Mouse (Mus musculus) hematopoietic stem cell, adult 5-6 weeks (primary cell): ENCODE data around the gene Gstp2. TPM values are rescaled to one million over a fixed set of nuclear protein-coding genes. Genes with fewer than 3 reads are reported as not detected.
"Not testable (repeated sequence)": the region's sequence is repeated elsewhere in the genome, so short reads cannot be mapped to it uniquely, and the experiment has no call there.

Experiments used
- ATAC-seq, 2 experiments: fragments of 125-278 bp in 1 of 2; replicated peaks in 1 of 2; 2 replicates each; pipeline ENCODE4 v1.8.0; 2016 to 2017; ENCODE audit warnings: inconsistent platforms in 2 of 2, mild to moderate bottlenecking in 2 of 2, moderate number of reproducible peaks in 2 of 2, low read depth in 1 of 2, moderate TSS enrichment in 1 of 2; ENCODE audit not compliant: low FRiP score in 2 of 2, poor library complexity in 2 of 2, severe bottlenecking in 2 of 2, insufficient read depth in 1 of 2, low TSS enrichment in 1 of 2
- total RNA-seq: library from RNA; stranded (forward); fragments of 172-1452, 232-1000 nt; gene quantifications from 2 replicates; pipeline ENCODE4 v1.2.3, GENCODE M21; 2017

Gstp2 gene
- total RNA-seq, 1 experiment from 2014 or later = not detected

DNA sequence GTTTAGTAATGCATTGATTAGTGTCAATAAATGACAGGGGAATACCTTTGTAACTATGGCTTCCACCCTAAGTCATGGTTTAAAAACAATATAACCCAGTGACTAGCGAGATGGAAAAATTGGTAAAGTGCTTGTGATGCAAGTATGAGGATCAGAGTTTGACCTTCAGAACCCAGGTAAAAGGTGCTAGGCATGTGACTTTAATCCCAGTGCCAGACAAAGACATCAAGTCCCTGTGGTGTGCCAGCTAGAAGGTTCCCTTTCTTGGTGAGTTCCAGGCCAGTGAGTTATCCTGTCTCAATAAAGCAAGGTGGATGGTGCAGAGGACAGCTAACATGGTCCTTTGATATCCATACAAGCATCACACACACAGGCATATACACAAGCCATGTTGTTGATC, 29.7 kb upstream of the Gstp2 start:
- no peak for ATAC-seq

DNA sequence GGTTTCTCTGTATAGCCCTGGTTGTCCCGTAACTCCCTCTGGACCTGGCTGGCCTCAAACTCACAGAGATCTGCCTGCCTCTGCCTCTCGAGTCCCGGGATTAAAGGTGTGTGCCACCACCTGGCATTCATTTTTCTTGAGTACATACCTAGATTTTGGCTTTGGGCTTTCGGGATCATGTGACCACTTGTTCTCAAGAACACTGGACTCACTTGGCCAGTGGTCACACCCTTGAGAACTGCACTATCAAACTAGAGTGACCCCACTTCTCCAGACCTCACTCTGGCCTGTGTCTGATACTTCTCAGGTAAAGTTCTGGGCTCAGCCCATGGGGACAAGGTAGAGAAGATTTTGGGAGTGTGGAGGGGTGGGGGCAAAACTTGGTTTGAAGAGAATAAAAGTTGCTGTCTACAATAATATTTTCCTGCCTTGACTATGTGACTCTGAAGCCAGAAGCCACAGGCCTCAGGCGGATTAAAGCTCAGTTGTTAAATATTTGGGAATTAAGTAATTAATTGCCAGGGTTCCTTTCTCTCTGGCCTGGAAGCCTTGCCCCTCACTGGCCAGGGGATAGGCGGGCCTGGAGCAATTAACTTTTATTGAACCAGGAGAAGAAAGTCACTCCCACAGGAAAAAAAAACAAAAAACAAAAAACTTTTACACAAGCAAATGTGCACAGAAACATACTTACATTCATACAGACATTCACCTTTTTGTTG, 27.0 kb upstream of the Gstp2 start:
- no peak for ATAC-seq

DNA sequence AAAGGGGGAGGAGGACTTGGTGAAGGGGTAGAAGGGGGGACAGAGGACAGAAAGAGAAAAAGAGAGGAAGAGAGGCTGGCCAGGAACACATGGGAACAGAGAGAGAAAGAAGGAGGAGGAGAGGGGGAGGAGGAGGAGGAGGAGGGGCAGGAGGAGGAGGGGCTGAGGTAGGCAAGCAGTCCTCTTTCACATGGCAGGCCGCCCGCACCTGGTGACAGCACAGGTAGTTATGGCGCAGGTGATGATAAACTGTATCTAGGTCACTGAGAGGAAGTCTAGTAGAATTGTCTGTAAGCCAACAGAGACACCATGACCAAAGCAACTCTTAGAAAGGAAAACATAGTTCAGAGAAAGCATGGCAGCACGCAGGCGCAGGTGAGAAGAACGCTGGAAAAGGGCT, 25.6 kb upstream of the Gstp2 start:
- no peak for ATAC-seq

DNA sequence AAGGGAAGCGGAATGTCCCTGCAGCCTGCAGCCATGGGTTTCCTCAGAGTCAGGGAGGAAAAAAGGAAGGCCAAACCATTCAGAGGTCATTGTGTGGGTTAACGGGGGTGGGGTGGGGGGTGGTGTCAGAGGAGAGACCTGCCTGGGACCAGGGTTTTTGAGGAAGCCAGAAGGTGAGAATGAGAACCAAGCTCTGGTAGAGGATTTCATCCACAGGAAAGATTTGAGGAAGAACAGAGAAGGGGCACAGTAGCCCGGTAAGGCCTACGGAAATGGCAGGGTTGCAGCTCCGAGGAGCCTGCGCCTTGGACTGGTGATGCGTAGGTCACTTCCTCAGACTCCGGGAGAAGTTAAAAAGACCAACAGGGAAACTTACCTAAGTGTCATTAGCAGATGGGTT, 24.9 kb upstream of the Gstp2 start:
- peak; percentile 59 to 91 for ATAC-seq

DNA sequence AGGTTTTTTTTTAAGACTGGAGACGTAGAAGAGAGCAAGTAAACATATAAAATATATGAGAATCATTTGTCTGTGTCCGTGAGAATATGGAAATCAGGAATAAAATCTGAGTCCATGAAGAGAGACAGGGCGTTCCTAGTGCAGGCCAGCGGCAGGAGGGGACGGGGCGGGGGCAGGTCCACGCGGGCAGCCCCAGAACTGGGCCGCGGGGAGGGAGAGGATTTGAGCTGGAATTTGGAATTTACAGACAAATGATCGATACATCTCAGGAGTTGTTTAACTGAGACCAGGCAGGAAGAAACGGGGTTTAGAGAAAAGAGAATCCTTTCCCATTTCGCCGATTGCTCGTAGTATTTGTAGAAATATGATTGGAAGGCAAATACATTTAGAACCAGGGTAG, 24.5 kb upstream of the Gstp2 start:
- no peak for ATAC-seq

DNA sequence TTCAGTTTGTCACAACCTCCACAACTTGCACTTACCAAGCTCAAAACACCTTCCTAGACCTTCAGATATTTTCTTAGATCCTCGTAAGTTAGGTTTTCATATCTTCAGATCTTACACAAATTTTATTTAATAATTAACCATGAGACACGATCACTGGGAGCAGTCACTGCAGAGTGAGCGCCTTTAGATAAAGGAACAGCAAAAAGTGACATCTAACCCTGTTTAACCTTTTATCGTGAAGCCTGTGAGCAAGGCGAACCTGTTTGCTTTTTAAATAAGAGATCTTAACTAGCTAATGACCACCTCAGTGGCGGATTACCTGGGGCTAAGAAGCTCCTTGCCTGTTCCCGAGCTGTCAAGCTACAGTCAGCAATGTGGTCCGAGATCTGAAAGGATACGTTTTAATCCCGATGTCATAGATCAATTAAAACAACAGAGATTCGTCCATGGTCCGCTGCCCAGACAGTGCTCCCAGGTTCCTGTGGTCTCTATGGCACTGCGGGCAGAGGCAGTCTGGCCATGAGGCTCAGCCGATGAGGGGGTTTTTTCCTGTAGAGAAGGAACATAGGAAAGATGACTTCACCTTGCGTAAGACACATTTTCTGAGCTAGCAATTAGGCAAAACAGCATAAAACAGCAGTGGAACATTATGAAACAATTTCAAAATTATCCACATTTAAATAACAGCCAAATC, 23.0 kb upstream of the Gstp2 start:
- no peak for ATAC-seq

DNA sequence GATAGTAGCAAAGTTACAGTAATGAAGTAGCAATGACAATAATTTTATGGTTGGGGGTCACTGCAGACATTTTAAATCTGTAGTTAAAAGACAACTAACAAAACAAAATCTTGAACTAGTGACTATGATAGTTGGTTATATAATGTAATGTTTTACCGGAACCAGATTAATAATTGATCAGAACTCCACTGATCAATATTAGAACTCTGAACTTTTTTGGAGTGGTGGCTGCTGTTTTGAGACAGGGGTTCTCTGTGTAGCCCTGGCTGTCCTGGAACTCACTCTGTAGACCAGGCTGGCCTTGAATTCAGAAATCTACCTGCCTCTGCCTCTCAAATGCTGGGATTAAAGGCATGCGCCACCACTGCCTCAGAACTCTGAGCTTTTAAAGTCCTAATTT, 22.4 kb upstream of the Gstp2 start:
- ATAC-seq = not testable (repeated sequence)

DNA sequence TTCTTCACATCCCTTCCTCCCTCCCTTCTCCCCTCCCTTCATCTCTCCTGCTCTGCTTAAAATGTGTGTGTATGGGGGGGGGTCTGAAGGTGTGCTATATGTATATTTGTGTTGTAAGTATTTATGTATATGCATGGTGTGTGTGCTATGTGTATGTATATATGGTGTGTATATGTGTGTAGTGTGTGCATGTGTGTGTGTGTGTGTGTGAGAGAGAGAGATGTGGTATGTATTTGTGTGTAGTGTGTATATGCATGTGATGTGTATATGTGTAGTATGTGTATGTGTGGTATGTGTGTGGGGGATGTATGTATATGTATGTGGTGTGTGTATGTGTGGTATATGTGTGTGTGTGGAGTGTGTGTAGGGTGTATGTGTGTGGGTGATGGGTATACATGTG, 21.1 kb upstream of the Gstp2 start:
- no peak for ATAC-seq

DNA sequence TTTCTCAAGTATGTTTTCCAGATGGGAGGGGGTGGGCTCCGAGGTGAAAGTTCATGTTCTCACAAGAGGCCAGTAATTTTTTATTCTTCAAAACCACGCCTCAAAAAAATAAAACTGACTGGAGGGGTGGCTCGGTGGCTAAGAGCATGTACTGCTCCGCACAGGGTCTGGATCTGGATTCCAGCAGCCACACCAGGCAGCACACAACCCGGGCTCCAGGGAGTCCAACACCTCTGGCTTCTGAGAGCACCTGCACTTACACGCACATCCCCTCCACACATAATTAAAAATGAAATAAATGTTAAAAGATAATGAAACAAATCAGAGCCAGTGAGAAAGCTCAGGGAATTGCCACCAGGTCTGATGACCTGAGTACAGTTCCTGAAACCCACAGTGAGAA, 20.5 kb upstream of the Gstp2 start:
- ATAC-seq = no peak

DNA sequence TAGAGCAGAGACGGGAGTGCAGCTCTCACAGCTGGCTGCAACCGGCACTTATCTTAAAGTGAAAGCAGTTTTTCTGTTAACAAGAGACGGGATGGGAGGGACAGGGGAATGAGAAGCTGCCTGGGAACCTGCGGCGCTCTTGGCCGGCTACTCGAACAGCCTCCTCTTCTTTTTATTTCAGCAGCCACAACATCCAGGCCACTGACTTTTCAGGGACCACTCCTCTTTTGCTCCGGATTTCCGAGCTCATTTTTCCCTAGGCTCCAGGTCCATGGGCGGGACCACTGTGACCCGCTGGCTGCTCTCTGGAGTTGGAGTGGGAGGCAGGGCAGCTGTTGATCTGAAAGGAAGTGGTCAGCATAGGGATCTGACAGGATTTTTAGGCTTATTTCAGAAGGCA, 18.7 kb upstream of the Gstp2 start:
- ATAC-seq = not testable (repeated sequence)

DNA sequence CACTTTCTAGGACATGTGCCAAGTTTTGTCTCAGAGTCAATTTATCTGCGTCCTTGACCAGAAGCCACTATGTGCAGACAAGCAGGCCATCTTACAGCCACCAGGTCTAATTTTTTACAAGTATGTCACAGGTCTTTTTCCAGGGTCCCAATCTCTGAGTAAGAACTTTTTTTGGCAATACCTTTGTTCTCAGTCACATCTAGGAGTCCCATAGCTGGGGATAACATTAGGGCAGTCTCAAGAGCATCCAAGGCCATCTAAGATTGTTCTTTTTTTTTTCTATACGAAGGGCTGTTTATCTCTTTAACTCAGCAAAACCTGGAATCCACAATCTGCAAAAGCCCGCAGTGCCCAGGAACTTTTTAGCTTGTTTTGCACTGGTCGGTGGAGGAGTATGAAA, 17.5 kb upstream of the Gstp2 start:
- ATAC-seq = not testable (repeated sequence)

DNA sequence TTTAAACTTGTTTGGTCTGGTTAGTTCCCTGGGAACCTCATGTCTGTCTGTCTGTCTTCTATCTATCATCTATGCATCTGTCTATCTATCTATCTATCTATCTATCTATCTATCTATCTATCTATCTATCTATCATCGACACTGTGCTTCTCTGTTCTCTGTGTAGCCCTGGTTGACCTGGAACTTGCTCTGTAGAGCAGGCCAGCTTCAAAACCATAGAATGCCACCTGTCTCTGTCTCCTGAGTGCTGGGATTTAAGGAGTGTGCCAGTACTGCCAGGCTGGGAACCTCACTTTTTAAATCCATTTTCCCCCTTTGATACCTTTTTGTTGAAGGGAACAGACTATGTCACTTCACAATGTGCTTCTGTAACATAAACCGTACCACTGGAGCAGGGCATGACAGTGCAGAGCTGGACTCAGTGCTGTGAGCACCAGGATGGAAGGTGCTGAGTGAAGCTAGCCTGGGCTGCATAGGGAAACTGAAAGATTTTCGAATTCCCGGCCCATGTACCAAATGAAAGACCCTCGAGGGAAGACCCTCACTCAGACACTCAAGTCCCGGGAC, 15.2 kb upstream of the Gstp2 start:
- ATAC-seq = peak in 1 of 2 experiments; percentile 33; a peak in 1 of 4 replicates

DNA sequence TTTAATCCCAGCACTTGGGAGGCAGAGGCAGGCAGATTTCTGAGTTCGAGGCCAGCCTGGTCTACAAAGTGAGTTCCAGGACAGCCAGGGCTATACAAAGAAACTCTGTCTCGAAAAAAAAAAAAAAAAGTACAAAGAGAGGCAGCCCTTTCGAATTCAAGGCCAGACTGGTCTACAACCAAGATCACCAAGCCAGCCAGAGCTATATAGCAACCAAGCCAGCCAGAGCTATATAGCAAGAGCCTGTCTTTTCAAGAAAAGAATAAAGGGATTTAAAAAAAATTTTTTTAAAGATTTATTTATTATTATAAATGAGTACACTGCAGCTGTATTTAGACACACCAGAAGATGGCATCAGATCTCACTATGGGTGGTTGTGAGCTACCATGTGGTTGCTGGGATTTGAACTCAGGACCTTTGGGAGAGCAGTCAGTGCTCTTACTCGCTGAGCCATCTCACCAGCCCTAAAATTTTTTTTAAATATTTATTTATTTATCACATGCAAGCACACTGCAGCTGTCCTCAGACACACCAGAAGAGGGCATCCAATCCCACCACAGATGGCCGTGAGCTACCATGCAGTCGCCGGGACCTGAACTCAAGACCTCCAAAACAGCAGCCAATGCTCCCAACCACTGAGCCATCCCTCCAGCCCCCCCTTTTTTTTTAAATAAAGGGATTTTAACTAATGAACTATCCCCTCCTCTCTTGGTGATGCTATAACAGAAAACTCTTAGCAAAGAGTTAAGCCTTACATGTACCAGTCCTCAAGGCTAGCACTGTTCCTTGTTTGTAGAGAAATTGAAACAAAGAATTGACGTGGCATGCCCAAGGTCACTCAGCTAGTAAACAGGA, 14.4 kb upstream of the Gstp2 start:
- ATAC-seq = not testable (repeated sequence)

DNA sequence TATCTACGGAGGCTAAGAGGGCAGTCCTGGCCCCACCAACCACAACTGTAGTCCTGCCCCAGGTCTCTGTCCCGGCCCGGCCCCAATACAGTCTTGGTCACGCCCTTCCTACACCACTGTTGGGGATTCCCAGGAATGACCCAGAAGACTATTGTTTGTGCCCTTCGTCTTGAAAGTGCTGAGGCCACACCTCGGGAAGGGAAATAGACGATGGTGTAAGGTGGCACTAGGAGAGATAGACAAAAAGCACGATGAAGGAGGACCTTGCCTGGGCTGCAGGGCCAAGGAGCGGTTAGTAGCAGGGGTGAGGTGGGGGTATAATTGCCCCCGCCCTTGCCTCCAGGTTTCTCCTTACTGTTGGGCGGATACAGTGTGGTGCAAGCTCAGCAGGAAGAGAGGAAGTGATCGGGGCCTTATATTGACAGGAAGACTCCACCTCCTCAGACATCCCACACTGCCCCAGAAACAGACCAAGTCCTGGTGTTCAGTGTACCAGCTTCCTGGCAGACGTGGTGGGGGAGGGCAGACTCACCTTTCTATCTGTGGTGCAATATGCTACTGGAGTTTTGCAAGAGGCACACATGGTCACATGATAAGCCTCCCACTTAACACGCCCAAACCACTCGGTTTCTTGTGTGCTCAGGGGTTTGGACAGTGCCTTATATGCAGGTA, 13.4 kb upstream of the Gstp2 start, which contains the start of gene Gstp3:
Gene Gstp3 (minus strand): TSS at position 501 of the 672 bp plus-strand sequence.
- ATAC-seq = peak; percentile 17 to 51; a peak in 3 of 4 replicates

DNA sequence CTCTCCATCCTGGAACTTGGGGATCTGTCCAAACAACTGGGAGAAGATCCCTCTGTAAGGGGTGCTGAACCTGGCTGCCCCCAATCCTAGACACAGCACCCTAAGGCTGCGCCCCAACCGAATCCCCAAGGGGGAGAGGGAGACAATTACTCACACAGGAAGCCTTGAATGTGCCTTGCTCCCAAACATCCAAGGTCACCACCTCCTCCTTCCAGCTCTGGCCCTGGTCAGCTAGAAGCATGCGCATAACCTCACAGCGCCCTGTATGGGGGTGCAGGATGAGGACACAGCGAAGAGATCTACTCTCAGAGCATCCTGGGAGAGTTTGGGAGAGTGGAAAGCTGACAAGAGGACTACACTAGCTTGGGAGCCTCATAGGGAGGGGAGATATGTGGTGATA, 12.8 kb upstream of the Gstp2 start:
- no peak for ATAC-seq

DNA sequence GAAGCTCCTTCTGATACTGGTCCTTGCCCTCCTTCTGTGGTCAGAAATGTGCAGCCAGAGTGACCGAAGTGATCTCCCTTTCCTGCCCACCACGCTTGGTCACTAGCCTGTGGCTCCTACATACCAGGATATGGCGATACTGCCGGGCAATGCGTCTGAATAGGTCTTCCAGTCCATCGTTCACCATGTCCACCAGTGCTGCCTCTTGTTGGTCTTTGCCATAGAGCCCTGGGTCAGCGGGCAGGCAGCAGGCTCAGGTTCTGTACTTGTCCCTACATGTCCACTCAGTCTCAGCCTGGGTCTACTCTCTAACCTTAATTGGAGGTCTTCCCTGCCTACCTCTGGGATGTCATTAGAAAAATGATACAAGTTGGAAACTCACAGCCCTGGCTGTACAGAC, 12.1 kb upstream of the Gstp2 start:
- ATAC-seq = no peak

DNA sequence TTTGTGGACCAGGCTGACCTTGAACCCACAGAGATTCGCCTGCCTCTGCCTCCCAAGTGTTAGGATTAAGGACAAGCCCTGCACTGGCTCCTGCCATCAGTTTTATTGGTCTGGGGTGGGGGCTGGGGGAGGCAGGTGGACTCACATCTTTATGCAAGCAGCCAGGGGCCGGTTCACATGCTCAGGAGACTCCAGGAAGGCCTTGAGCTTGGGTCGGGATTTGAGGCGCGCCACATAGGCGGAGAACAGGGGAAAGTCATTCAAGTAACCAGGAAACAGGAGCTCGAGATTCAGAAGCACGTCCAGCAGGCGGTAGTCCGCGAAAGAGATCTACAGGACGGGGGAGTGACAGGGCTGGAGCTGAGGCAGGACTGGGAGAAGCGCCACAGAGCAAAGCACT, 11.6 kb upstream of the Gstp2 start:
- ATAC-seq = no peak
